Mouse (Mus musculus) cortical plate, adult 2 months (tissue): ENCODE measurements at regions not wholly inside any gene's neighbourhood (a gene's known extent, or its start where the extent isn't known, plus 50 kb on each side); places are given as distances from the start of the nearest gene placed in this dataset.

Experiments
- CTCF ChIP-seq: fragments of 200-500 bp; IDR thresholded peaks from 2 replicates; pipeline ENCODE4 v1.5.1; 2011; ENCODE audit warnings: mild to moderate bottlenecking, control low read depth, low read length; ENCODE audit not compliant: insufficient read depth; ENCODE audit errors: extremely low read depth
- POLR2A ChIP-seq: fragments of 200-500 bp; IDR thresholded peaks from 2 replicates; pipeline ENCODE4 v1.6.1; 2011; ENCODE audit warnings: mild to moderate bottlenecking, low read length, control low read depth; ENCODE audit not compliant: insufficient read depth; ENCODE audit errors: extremely low read depth

DNA sequence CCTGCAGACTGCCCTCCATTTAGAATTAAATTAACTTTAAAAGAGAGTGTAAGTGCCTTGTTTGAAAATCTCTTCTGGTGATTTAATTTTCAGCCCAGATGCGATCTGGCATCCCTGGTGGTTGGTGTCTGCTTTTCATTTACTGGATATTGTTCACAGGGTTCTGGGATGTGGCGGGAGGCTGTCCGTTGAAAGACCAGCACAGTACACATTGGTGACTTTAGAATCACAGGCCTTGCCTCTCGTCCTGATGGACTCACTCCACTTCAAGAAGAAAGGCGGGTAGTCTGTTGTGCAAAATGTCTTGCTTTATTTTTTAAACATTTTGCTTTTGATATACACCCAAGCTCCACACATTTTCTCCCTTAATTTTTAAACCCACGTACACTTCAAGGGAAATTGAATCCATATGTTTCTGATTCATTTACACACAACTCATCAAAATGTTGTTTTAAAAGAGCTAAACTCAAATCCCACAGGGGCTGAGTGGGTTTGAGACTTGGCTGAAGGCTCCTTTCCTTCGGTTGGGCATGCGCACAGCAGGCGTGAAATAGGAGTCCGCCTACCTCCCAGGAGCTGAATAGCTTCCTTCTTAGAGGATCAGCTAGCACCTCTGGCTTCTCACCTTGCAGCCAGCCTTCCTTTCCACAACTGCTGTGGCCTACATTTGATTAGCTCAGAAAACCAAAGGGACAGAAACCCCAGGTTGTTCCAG lies 424.1 kb upstream of the Fam92a start:
- TF ChIP-seq POLR2A (no peak), CTCF (no peak)
